Mouse (Mus musculus): ENCODE results near the gene Kcna5. TPM values are rescaled to one million over a fixed set of nuclear protein-coding genes. Genes with fewer than 3 reads are reported as not detected.

The Kcna5 gene
- total RNA-seq, 2 experiments from 2014 or later, result 13.9 to 14.3 TPM

GRCm38 (mm10) chr6:126542724-126543123, 7.5 kb upstream of the Kcna5 start:
- intact Hi-C loops (cut with DNase I), result no loop called here
- DNase-seq, result no peak

DNA sequence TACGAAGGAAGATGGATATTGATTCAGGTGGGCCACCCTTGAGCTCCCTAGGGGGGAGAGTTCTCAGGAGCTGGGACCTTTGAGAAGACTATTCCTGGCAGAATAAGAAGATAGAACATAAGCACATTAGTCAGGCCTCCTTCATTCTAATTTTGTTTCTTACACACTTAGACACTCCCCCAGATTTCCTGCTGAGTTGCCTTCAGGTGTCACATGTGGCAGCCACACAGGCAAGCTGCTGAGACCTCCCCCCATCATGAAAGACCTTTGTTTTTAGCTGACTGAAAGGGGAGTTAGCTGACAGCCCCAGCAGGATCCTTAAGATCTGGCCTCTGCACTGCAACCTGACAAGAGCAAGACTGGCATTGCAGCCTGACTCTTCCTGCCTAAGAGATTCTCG, 2.3 kb upstream of the Kcna5 start:
- intact Hi-C loops (cut with DNase I), result loop anchor here (10.0 kb wide), 1 partner anchor 373 kb away; the partner anchor contains the start of gene Ntf3
- DNase-seq, result no peak

- intact Hi-C loops (cut with DNase I), result loop anchor here (10.0 kb wide), 1 partner anchor 372 kb away; the partner anchor contains the start of gene Ntf3
- no peak for DNase-seq
These were observed 1.7 kb upstream of the Kcna5 start for GRCm38 (mm10) chr6:126536926-126537325.

GRCm38 (mm10) chr6:126535911-126536270, 679 bp upstream of the Kcna5 start:
- no peak for DNase-seq
- intact Hi-C loops (cut with DNase I), result loop anchor here (2.0 to 10.0 kb wide), 3 partner anchors 17 to 371 kb away; partner anchors contain the start of gene Ntf3

DNA sequence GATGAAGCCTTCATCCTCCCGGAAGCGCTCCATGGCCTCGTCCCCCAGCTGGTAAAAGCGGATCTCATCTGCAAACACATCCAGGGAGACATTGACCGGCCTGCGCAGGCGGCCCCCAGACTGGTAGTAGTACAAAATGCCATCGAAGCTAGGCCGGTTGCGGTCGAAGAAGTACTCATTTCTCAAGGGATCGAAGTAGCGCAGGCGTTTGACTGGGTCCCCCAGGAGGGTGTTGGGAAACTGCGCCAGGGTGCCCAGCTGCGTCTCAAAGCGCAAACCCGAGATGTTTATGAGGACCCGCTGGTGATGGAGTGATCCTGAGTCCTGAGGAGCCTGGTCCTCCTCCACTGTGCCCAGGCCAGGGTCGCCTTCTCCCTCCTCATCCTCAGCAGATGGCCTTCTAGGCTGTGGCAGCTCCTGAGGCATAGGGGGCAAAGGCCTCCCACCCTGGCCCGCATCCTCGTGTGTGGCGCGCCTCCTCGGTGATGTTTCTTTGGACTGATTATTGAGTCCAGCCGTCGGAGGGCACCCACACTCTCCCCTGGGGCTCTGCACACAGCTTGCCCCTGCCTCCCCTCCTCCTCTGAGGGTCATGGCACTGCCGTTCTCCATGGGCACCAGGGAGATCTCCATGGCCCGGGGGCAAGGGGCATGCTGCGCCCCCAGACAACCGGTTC, 543 bp downstream of the Kcna5 start:
- peak in 1 of 2 experiments; percentile 14 for DNase-seq
- intact Hi-C loops (cut with DNase I), result loop anchor here (2.0 to 10.0 kb wide), 3 partner anchors 18 to 370 kb away; partner anchors contain the start of gene Ntf3

DNA sequence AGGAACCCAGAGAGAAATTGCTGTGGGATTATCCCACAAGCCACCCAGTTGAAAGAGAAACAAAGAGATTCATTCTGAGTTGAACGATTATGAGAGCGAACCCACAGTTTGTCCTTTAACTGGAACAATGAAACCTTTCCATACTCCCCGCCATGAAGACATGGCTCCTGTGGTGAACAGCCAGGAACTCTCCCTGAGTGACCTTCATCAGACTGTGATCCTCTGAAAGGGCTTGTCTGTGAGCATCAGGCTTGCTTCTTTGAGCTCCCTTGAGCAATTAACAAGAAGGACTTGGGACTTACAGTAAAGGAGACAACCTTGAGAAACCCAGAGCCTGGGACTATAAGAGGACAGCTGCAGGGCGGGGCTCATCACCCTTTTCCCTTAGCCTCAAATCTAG, 3.9 kb downstream of the Kcna5 start:
- intact Hi-C loops (cut with DNase I), result loop anchor here (10.0 kb wide), 1 partner anchor 367 kb away; the partner anchor contains the start of gene Ntf3
- DNase-seq, result no peak

DNA sequence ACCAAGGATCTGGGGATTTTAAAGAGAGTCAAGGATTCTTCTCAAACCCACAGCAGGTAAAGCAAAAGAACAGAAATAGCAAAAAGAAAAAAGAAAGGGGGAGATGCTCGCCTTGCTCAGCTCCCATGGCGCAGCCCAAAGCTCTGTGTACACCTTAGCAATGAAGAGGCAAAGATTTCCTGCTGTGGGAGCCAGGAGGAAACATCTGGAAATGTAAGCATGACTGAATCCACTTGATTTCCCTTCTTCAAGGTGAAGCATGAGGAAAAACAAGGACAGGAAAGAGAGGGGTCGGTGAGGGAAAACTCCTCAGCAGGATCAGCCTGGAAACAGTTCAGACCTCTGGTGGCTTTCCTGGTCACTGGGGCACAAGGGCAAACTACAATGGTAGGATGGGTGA, 5.2 kb downstream of the Kcna5 start:
- DNase-seq, result no peak
- intact Hi-C loops (cut with DNase I), result loop anchor here (10.0 kb wide), 1 partner anchor 365 kb away; the partner anchor contains the start of gene Ntf3

- intact Hi-C loops (cut with DNase I), result no loop called here
These were observed 20.5 kb downstream of the Kcna5 start for GRCm38 (mm10) chr6:126514720-126515119.

GRCm38 (mm10) chr6:126513714-126514248, 21.4 kb downstream of the Kcna5 start:
- DNase-seq, result no peak
- intact Hi-C loops (cut with DNase I), result loop anchor here (1.0 kb wide), 1 partner anchor 13 kb away; no protein-coding TSS in a partner anchor

More at GRCm38 (mm10) chr6:126514720-126515119, 20.5 kb downstream of the Kcna5 start:
- DNase-seq, result no peak

DNA sequence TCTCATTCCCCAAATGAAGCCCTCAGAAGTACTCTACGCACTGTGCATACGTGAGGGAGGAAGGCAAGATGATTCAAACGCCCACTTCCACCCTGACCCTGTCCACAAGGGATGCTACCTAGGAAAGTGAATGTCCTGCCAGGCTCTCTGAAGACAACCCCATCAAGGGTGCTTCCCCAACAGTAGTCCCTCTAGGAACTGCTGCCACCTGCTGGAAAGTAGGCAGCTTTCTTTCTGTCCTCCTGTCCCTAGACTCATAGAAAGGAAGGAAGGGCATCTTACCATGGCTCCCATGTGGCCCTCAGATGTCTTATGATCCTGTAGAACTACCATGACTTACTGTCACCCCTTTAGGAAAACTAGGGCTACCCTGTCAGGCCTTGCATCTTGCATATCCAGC, 22.1 kb downstream of the Kcna5 start:
- intact Hi-C loops (cut with DNase I), result loop anchor here (1.0 kb wide), 1 partner anchor 13 kb away; no protein-coding TSS in a partner anchor
- peak; percentile 26 to 54 for DNase-seq

GRCm38 (mm10) chr6:126508671-126509070, 26.5 kb downstream of the Kcna5 start:
- intact Hi-C loops (cut with DNase I), result no loop called here
- DNase-seq, result peak in 1 of 2 experiments; percentile 20

- DNase-seq, result no peak
- intact Hi-C loops (cut with DNase I), result loop anchor here (2.0 kb wide), 1 partner anchor 31 kb away; the partner anchor contains the start of gene Kcna5
These were observed 31.3 kb downstream of the Kcna5 start for GRCm38 (mm10) chr6:126503920-126504319.

GRCm38 (mm10) chr6:126502691-126503301, 32.4 kb downstream of the Kcna5 start:
- intact Hi-C loops (cut with DNase I), result loop anchor here (2.0 kb wide), 1 partner anchor 32 kb away; the partner anchor contains the start of gene Kcna5
- DNase-seq, result peak; percentile 32 to 49

DNA sequence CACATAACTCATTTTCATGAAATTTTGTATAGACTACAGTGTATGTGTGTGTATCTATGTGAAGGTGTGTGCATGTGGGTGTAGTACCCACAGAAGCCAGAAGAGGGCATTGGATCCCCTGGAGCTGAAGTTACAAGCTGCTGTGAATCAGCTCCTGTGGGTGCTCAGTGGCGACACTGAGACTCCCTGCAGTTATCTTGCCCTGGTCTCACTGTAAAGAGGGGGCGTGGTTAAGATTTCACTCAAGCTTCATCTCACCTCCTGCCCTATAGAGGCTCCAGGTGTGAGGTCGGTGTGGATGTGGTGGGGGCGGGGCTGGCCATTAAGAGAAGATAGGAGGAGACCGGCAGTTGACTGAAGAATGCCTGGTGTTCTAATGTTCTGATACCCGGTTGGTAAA, 34.2 kb downstream of the Kcna5 start:
- intact Hi-C loops (cut with DNase I), result loop anchor here (1.0 kb wide), 3 partner anchors 12 to 201 kb away; no protein-coding TSS in a partner anchor
- DNase-seq, result no peak

DNA sequence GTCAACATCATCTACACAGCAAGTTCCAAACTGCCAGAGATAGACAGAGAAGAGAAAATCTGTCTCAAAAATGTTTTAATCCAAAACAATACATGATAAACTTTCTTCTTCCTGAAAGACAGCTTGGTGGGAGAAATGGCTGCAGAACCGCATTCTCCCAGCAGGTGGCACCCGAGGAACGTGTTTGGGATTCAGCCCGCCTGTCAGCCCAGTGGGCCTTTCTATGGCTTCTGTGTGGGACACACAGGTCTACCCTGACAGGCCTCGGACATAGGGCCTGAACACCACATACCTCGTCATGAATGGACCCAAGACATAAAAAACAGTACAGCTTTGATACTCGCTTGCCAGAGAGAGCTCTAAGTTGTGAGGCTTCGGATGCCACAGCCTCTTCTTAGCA, 35.1 kb downstream of the Kcna5 start:
- DNase-seq, result peak; percentile 86 to 95
- intact Hi-C loops (cut with DNase I), result loop anchor here (1.0 kb wide), 3 partner anchors 13 to 202 kb away; no protein-coding TSS in a partner anchor

DNA sequence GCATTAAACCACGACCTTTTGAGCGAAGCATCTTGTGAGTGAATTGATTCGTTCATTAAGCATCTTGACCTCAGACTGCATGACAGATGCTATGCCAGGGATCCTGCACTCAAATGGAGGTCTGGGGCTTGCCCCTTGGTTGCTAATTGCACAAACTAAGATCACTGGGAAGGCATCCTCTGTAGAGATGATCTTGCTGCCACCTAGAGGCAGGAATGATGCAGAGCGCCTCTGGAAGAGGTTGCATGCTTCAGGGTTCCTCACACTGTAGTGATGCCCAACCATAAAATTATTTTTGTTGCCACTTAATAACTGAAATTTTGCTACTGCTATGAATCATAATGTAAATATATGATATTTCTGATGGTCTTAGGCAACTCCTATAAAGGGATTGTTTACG, 37.3 kb downstream of the Kcna5 start:
- DNase-seq, result peak; percentile 44 to 59
- intact Hi-C loops (cut with DNase I), result no loop called here

DNA sequence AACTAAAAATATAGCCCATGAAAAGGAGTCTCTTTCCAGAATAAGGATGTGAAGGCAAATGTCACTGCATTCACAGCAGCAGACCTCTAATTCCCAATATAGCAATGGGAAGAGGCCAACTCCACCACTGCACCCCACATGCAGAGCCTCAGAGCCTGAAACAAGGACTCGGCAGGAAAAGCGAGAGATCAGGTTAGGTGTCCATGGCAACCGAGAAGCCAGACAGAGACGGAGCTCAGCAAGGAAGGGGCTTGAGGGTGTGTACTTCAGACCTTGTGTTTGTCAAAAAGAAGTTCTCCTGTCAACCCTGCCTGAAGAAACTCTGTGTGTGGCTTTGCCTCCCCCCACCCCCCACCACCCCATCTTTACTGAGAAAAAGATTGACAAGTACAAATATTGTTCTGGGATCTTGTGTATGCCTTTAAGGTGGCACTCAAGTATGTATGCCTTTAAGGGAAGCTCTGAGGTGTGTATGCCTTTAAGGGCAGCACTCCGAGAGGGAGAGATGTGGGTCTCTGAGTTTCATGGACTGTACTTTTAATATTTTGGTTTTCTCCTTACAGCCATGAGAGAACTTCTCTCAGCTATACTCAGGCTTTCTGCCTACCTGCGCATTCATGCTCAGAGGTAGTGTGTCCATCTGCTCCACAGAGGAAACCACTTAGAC, 37.9 kb downstream of the Kcna5 start:
- intact Hi-C loops (cut with DNase I), result no loop called here
- DNase-seq, result no peak

DNA sequence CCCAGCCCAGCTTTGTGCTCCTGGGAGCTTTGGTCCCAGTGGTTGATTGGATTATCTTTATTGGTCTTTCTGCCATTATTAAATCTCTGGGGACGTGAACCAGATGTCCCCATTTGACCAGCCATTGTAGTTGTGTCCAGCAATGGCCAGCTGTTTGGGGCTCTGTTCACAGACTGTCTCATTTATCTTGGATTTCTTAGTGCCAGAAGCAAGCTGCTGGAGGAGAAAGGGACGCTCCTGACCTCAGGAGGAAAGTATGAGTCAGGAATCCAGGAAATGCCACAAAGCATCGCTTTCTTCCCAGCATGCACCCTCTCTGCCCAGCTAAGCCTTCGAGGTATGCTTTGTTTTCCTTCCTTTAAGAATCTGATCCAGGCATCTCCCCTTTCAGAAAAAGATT, 48.1 kb downstream of the Kcna5 start:
- DNase-seq, result no peak
- intact Hi-C loops (cut with DNase I), result no loop called here

DNA sequence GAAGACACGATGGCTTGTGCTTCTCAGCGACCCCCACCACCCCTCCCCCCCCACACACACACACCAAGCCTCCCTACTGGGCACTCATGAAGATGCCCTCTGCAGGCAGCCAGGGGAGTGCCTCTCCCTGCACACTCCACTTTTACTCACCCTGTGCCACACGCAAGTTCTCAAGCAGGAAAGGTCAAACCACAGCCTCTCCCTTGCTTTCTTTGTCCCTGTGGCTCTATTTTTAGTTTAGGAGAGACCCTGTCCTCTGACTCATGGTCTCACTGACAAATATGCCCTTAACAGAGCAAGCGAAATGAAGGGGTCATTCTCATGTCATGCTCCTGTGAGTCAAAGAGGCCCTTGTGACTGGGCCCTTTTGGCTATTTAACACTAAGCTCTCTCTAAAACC, 50.3 kb downstream of the Kcna5 start:
- intact Hi-C loops (cut with DNase I), result no loop called here
- DNase-seq, result no peak

- intact Hi-C loops (cut with DNase I), result no loop called here
- DNase-seq, result no peak
These were observed 51.8 kb downstream of the Kcna5 start for GRCm38 (mm10) chr6:126483264-126483867.
